Mouse (Mus musculus): ENCODE results near the gene Nr2c1. TPM values are rescaled to one million over a fixed set of nuclear protein-coding genes. Genes with fewer than 3 reads are reported as not detected.

Nr2c1 gene
- polyA plus RNA-seq, 1 experiment, result 1.5 TPM

DNA sequence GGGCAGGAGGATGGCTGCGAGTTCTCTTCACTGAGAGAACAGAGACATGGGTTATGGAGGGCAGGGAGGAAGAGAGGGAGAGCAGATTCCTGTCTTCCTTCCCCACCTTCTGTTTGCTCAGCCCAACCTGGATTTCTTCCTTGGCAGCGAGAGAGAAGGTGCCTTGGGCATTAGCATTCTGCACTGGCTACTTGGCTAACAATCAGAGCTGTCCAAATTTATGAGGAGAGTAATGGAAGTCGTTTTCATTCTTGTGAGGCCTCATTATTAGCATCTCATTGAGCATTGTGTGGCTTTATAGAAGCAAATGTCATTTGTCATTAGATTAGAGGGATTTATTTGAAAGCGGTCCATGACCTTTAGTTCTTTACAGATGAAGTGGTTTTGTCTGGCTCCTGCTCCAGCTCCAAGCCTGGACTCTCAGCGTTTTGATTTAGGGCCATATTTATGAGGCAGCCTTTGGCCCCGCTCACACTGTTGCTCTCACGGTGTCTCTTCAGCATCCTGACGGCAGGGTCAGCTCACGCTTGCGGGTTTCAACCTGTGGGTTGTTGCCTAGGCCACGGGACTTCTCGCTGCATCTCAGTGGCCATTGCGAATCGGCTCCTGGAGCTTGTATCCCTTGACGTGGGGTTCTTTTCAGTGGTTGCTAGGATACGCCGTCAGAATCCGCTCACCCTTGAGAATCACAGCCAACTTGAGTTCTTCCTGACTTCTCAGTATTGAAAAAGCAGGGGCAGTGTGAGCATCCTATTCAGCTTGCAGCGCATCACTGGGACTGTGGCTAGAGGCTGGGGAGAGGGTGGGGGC is 82.6 kb downstream of the Nr2c1 start:
- no peaks in the 10 kb centered on the region for H3K36me3 ChIP-seq (ENCODE audit: control insufficient read depth, insufficient read depth, low read length)
- H3K4me3 ChIP-seq (ENCODE audit: extremely low read depth, insufficient read depth, insufficient read length), result no peak overlapping the region
- H3K4me1 ChIP-seq (ENCODE audit: control insufficient read depth, insufficient read depth, insufficient read length), result no peaks in the 10 kb centered on the region
- DNase-seq (ENCODE audit: low read depth in 1 of 2, low spot score in 2 of 2), result no peak
- H3K27ac ChIP-seq (ENCODE audit: insufficient read depth, low read length), result no peak overlapping the region
- WGBS, result 87% methylated on average over 19 of the region's 19 CpGs
- no peaks in the 10 kb centered on the region for H3K27me3 ChIP-seq (ENCODE audit: control insufficient read depth, insufficient read depth, low read length)
- no peak for TF ChIP-seq POLR2A (IDR thresholded peaks at IDR 0.05; ENCODE audit: low read depth, low read length)
- TF ChIP-seq CTCF (IDR thresholded peaks at IDR 0.05; ENCODE audit: extremely low read depth, insufficient read depth, insufficient read length, insufficient replicate concordance), result no peak

DNA sequence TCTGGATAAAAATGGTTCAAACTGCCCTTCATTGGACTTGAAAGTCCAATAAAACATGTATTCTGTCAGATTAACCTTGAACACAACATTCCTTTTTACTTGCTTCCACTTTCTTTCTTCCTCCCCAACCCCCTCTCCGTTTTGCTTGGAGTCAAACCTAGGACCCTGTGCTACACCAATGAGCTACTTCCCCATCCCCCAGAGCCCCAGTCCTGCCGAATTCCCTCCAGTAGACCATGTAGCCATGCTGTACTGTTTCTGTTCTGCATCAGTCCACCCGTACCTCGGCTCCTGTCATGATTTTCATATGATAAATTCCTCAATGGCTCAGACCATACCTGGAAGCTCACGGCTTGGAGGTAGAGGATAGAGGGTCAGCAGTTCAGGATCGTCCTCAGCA is 83.2 kb downstream of the Nr2c1 start:
- DNase-seq (ENCODE audit: low read depth in 1 of 2, low spot score in 2 of 2), result no peak
- TF ChIP-seq POLR2A (IDR thresholded peaks at IDR 0.05; ENCODE audit: low read depth, low read length), result no peak
- no peak for TF ChIP-seq CTCF (IDR thresholded peaks at IDR 0.05; ENCODE audit: extremely low read depth, insufficient read depth, insufficient read length, insufficient replicate concordance)
- H3K4me3 ChIP-seq (ENCODE audit: extremely low read depth, insufficient read depth, insufficient read length), result no peak overlapping the region
- H3K27ac ChIP-seq (ENCODE audit: insufficient read depth, low read length), result no peak overlapping the region
- no peaks in the 10 kb centered on the region for H3K36me3 ChIP-seq (ENCODE audit: control insufficient read depth, insufficient read depth, low read length)
- WGBS, result 86% methylated on average over 6 of the region's 6 CpGs
- H3K4me1 ChIP-seq (ENCODE audit: control insufficient read depth, insufficient read depth, insufficient read length), result no peaks in the 10 kb centered on the region
- H3K27me3 ChIP-seq (ENCODE audit: control insufficient read depth, insufficient read depth, low read length), result no peaks in the 10 kb centered on the region

- no peak overlapping the region for H3K27ac ChIP-seq (ENCODE audit: insufficient read depth, low read length)
- TF ChIP-seq CTCF (IDR thresholded peaks at IDR 0.05; ENCODE audit: extremely low read depth, insufficient read depth, insufficient read length, insufficient replicate concordance) (no peak), POLR2A (IDR thresholded peaks at IDR 0.05; ENCODE audit: low read depth, low read length) (no peak)
- H3K4me1 ChIP-seq (ENCODE audit: control insufficient read depth, insufficient read depth, insufficient read length), result no peaks in the 10 kb centered on the region
- no peaks in the 10 kb centered on the region for H3K27me3 ChIP-seq (ENCODE audit: control insufficient read depth, insufficient read depth, low read length)
- no peaks in the 10 kb centered on the region for H3K36me3 ChIP-seq (ENCODE audit: control insufficient read depth, insufficient read depth, low read length)
- WGBS, result 30% methylated on average over 4 of the region's 4 CpGs
- DNase-seq (ENCODE audit: low read depth in 1 of 2, low spot score in 2 of 2), result no peak
- no peak overlapping the region for H3K4me3 ChIP-seq (ENCODE audit: extremely low read depth, insufficient read depth, insufficient read length)
These were observed 87.4 kb downstream of the Nr2c1 start for GRCm38 (mm10) chr10:94235200-94235599.

DNA sequence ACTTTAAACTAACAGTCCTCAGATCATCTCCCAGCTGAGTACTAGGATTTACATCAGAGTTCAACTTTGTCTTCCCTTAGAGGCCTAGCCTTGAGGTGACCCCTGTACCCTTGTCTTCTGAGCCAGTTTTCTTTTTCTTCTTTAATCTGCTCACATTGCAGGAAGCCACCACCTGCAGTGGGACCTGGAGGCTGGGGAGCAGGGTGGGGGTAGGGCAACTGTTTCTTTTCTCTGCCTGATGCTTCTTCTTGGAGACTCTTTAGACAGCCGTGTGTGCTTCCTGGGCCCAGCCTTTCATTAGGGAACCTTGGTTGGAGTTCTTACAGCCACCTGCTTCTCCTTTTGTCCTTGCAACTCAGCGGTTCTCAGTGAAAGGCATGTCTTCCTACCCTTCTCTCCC is 93.5 kb downstream of the Nr2c1 start:
- 78% methylated on average over 2 of the region's 2 CpGs for WGBS
- Histone ChIP-seq H3K27me3 (ENCODE audit: control insufficient read depth, insufficient read depth, low read length) (no peaks in the 10 kb centered on the region), H3K4me3 (ENCODE audit: extremely low read depth, insufficient read depth, insufficient read length) (no peak overlapping the region), H3K36me3 (ENCODE audit: control insufficient read depth, insufficient read depth, low read length) (no peaks in the 10 kb centered on the region), H3K27ac (ENCODE audit: insufficient read depth, low read length) (no peak overlapping the region), H3K4me1 (ENCODE audit: control insufficient read depth, insufficient read depth, insufficient read length) (no peaks in the 10 kb centered on the region)
- DNase-seq (ENCODE audit: low read depth in 1 of 2, low spot score in 2 of 2), result no peak
- TF ChIP-seq POLR2A (IDR thresholded peaks at IDR 0.05; ENCODE audit: low read depth, low read length) (no peak), CTCF (IDR thresholded peaks at IDR 0.05; ENCODE audit: extremely low read depth, insufficient read depth, insufficient read length, insufficient replicate concordance) (no peak)

Other genes starting within 250 kb of the Nr2c1 start
- gene Vezt, start 112.2 kb upstream of the Nr2c1 start, polyA plus RNA-seq (2012; rRNA removed), result 4.2 and 4.8 TPM in 2 replicates
- 2.1 and 2.8 TPM in 2 replicates for gene Fgd6, start 112.0 kb upstream of the Nr2c1 start, polyA plus RNA-seq (2012; rRNA removed)
- gene Ndufa12, start 50.7 kb downstream of the Nr2c1 start, polyA plus RNA-seq (2012; rRNA removed), result 17.3 and 17.4 TPM in 2 replicates
- not detected in 2 replicates for gene Gm4792, start 150.7 kb downstream of the Nr2c1 start, polyA plus RNA-seq (2012; rRNA removed)
- gene Tmcc3, start 163.9 kb downstream of the Nr2c1 start, polyA plus RNA-seq (2012; rRNA removed), result 6.2 and 6.7 TPM in 2 replicates

All from spleen, adult 2 months (tissue).